Mouse (Mus musculus) intestine, embryonic 14.5 days (tissue): ENCODE results near the gene Rhbdf2. TPM values are rescaled to one million over a fixed set of nuclear protein-coding genes. Genes with fewer than 3 reads are reported as not detected.

Experiments used
- ATAC-seq: fragments of 200-750 bp; cut with Nextera tagmentation; replicated peaks from 2 replicates; pipeline ENCODE4 v1.8.0; 2017; ENCODE audit warnings: low read depth, moderate number of reproducible peaks, moderate TSS enrichment, moderate library complexity; ENCODE audit not compliant: low FRiP score, low TSS enrichment
- DNase-seq: peaks from one replicate; pipeline ENCODE4 v3.0.0-alpha.2; 2018; ENCODE audit warnings: low spot score
- H3K27ac ChIP-seq: fragments of 300-500 bp; sonication (generic); 2 replicates; pipeline ENCODE4 v1.5.1; 2014; ENCODE audit warnings: low read depth, mild to moderate bottlenecking, control low read depth
- H3K27me3 ChIP-seq: fragments of 300-500 bp; sonication (generic); replicated peaks from 2 replicates; pipeline ENCODE4 v1.6.1; 2014; ENCODE audit warnings: low read length, control low read depth; ENCODE audit not compliant: control insufficient read depth, insufficient read depth
- H3K36me3 ChIP-seq: fragments of 300-500 bp; sonication (generic); 2 replicates; pipeline ENCODE4 v1.6.1; 2014; ENCODE audit warnings: low read length, control low read depth; ENCODE audit not compliant: control insufficient read depth, insufficient read depth
- H3K4me1 ChIP-seq: fragments of 300-500 bp; sonication (generic); replicated peaks from 2 replicates; pipeline ENCODE4 v1.6.1; 2014; ENCODE audit warnings: low read length, control low read depth, mixed read lengths; ENCODE audit not compliant: control insufficient read depth, insufficient read depth
- H3K4me2 ChIP-seq: fragments of 300-500 bp; sonication (generic); 2 replicates; pipeline ENCODE4 v1.6.1; 2014; ENCODE audit warnings: low read length
- H3K4me3 ChIP-seq: fragments of 300-500 bp; sonication (generic); 2 replicates; pipeline ENCODE4 v1.5.1; 2014; ENCODE audit warnings: low read depth, low read length, control low read depth, mixed read lengths
- H3K9ac ChIP-seq: fragments of 300-500 bp; sonication (generic); 2 replicates; pipeline ENCODE4 v1.6.1; 2014; ENCODE audit warnings: mild to moderate bottlenecking, low read length
- H3K9me3 ChIP-seq: fragments of 300-500 bp; sonication (generic); 2 replicates; pipeline ENCODE4 v1.6.1; 2016; ENCODE audit warnings: low read length, control low read depth; ENCODE audit not compliant: control insufficient read depth
- WGBS: fragments of 180-500 bp; shearing (Covaris S2); extraction: QIAGEN DNeasy Blood & Tissue Kit; methylation state at CpG from one replicate; pipeline ENCODE4 v1.1.7; 2014; 5-methylcytosine and 5-hydroxymethylcytosine counted together
- polyA plus RNA-seq: library from polyadenylated mRNA; unstranded; fragments of >200 nt; fragmentation: Nextera tagmentation; extraction: Ambion mirVana; gene quantifications from 2 replicates; pipeline ENCODE4 v1.2.1, GENCODE M21; 2014

Gene Rhbdf2
- polyA plus RNA-seq, 1 experiment from 2014 or later, result 5.7 TPM

DNA sequence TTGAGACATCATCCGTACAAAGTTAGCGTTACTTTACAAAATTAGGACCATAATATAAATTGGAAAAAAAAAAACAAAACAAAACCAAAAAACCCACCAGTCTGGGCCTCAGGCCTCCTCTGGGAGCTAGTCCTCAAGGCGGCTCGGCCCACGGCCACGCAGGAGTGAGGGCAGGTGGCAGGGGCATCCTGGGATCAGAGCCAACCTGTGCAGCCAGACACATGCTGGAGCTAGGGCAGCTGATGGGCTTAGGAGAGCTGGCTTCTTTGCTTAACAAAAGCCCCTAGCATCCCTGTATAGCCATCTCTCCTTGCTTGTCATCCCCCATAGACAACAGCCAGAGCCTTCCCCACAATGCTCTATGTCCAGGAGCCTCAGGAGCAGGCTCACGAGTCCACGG, 28.6 kb downstream of the Rhbdf2 start:
- no peak overlapping the region for H3K27ac ChIP-seq
- H3K4me3 ChIP-seq, result no peak overlapping the region
- no peaks in the 10 kb centered on the region for H3K27me3 ChIP-seq
- H3K36me3 ChIP-seq, result peaks cover 10% of the 10 kb centered on the region
- no peak overlapping the region for H3K4me2 ChIP-seq
- H3K4me1 ChIP-seq, result no peaks in the 10 kb centered on the region
- DNase-seq (no peak), ATAC-seq (no peak)
- 94% methylated on average over 8 of the region's 8 CpGs for WGBS
- H3K9ac ChIP-seq, result no peak overlapping the region
- H3K9me3 ChIP-seq, result no peaks in the 10 kb centered on the region

DNA sequence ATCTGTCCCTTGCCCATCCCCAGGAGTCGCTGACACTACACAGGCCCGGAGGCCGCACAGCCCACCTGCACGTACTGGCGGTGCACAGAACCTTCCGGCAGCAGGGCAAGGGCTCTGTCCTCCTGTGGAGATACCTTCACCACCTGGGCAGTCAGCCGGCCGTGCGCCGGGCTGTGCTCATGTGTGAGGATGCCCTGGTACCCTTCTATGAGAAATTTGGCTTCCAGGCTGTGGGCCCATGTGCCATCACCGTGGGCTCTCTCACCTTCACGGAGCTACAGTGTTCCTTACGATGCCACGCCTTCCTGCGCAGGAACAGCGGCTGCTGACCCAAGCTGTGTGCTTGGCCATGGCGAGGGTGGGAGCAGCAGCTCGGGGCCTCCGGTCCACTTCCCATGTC, 30.1 kb downstream of the Rhbdf2 start:
- DNase-seq, result no peak
- Histone ChIP-seq H3K4me3 (no peak overlapping the region), H3K9me3 (no peaks in the 10 kb centered on the region), H3K27me3 (no peaks in the 10 kb centered on the region), H3K4me2 (no peak overlapping the region), H3K27ac (no peak overlapping the region), H3K9ac (no peak overlapping the region), H3K36me3 (peaks cover 10% of the 10 kb centered on the region; the same call in 1 of the 2 replicates), H3K4me1 (no peaks in the 10 kb centered on the region)
- ATAC-seq, result no peak
- WGBS, result 86% methylated on average over 19 of the region's 19 CpGs

DNA sequence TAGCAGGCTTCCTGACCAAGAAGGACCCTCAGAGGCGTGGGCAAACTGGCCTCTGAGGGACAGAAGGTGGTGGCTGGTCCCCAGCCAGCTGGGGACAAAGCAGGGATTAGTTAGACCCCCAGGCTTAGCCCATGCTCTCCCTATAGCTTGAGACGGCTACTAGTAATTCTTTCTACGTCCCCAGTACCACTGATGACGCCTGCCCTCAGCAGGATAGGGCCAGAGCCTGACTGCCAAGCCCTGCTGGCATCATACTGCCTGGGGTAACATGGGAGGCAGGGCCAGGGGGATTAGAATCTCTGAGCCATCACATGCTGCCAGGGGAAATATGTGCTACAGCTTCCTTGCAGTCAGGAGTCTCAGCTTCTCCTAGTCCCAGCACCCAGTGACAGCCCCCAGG, 33.5 kb downstream of the Rhbdf2 start:
- Histone ChIP-seq H3K27me3 (0 out of 2 replicates have a peak, but pooled peaks cover 4% of the 10 kb centered on the region), H3K9me3 (no peaks in the 10 kb centered on the region)
- WGBS, result 77% methylated on average over 4 of the region's 4 CpGs

DNA sequence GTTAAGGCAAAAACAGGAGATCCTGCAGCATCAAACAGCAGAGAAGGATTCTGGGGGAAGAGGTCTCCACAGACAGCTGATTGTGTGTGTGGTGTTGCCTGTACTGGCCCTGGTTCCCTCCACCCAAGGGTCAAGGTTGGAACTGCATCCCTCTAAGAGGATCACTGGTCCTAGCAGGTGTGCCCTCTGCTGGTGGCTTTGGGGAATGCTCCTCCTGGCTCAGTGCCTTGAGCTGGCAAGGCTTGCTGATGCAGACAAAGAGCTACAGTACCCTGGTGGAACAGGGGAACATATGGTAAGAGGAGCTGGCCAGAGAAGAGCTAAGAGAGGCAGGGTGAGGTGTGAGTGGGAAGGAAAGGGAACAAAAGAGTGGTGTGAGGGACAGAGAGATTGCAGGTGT, 34.4 kb downstream of the Rhbdf2 start:
- no peak overlapping the region for H3K4me3 ChIP-seq
- DNase-seq (peak; percentile 98), ATAC-seq (0 out of 2 replicates have a peak, but pooled peaks have one; percentile 28)
- H3K27me3 ChIP-seq, result 0 out of 2 replicates have a peak, but pooled peaks cover 7% of the 10 kb centered on the region
- H3K9me3 ChIP-seq, result no peaks in the 10 kb centered on the region
- no peak overlapping the region for H3K9ac ChIP-seq
- no peak overlapping the region for H3K4me2 ChIP-seq
- H3K36me3 ChIP-seq, result no peaks in the 10 kb centered on the region
- H3K27ac ChIP-seq, result no peak overlapping the region
- H3K4me1 ChIP-seq, result no peaks in the 10 kb centered on the region

More for the DNA sequence above, 33.5 kb downstream of the Rhbdf2 start:
- peaks cover 4% of the 10 kb centered on the region; the same call in 1 of the 2 replicates for H3K36me3 ChIP-seq
- no peak for ATAC-seq
- no peak overlapping the region for H3K4me3 ChIP-seq
- no peak overlapping the region for H3K4me2 ChIP-seq
- H3K27ac ChIP-seq, result no peak overlapping the region
- no peaks in the 10 kb centered on the region for H3K4me1 ChIP-seq
- no peak for DNase-seq
- no peak overlapping the region for H3K9ac ChIP-seq

DNA sequence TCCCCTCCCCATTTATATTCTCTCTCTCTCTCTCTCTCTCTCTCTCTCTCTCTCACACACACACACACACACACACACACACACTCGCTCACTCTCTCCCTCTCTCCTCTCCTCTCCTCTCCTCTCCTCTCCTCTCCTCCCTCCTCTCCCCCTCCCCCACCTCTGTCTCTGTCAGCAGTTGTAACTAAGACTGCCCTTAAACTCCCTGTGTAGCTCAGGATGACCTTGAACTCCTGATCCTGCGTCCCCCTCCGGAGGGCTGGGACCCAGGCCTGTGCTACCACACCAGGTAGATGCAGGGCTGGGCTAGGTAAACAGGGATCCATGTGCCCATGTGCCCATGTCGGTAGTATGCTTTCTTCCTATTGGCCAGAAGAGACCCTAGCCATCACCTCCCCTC, 35.2 kb downstream of the Rhbdf2 start:
- DNase-seq (no peak), ATAC-seq (no peak)
- no peaks in the 10 kb centered on the region for H3K9me3 ChIP-seq
- no peaks in the 10 kb centered on the region for H3K36me3 ChIP-seq
- WGBS, result 90% methylated on average over 4 of the region's 4 CpGs
- 0 out of 2 replicates have a peak, but pooled peaks cover 11% of the 10 kb centered on the region for H3K27me3 ChIP-seq
- H3K9ac ChIP-seq, result no peak overlapping the region
- no peak overlapping the region for H3K27ac ChIP-seq
- no peaks in the 10 kb centered on the region for H3K4me1 ChIP-seq
- no peak overlapping the region for H3K4me3 ChIP-seq
- H3K4me2 ChIP-seq, result no peak overlapping the region

DNA sequence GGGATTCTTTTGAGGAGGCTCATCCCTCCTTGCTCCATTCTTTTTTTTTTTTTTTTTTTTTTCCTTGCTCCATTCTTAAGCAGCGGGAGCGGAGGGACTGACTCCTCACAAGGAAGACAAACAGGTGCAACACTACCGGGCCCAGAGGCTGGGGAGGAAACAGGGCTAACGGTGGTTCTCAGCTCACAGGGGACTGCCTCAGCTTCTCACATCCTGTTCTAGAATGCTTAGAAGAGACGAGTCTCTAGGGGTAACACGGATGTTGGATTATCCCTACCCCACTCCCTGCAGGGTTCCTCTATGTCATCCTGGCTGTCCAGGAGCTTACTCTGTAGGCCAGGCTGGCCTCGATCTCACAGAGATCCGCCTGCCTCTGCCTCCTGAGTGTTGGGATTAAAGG, 37.2 kb downstream of the Rhbdf2 start:
- DNase-seq, result no peak
- Histone ChIP-seq H3K36me3 (no peaks in the 10 kb centered on the region), H3K27me3 (0 out of 2 replicates have a peak, but pooled peaks cover 11% of the 10 kb centered on the region), H3K4me1 (no peaks in the 10 kb centered on the region), H3K9ac (no peak overlapping the region), H3K4me2 (no peak overlapping the region), H3K9me3 (no peaks in the 10 kb centered on the region), H3K27ac (no peak overlapping the region), H3K4me3 (no peak overlapping the region)
- ATAC-seq, result no peak
- WGBS, result 62% methylated on average over 8 of the region's 8 CpGs

DNA sequence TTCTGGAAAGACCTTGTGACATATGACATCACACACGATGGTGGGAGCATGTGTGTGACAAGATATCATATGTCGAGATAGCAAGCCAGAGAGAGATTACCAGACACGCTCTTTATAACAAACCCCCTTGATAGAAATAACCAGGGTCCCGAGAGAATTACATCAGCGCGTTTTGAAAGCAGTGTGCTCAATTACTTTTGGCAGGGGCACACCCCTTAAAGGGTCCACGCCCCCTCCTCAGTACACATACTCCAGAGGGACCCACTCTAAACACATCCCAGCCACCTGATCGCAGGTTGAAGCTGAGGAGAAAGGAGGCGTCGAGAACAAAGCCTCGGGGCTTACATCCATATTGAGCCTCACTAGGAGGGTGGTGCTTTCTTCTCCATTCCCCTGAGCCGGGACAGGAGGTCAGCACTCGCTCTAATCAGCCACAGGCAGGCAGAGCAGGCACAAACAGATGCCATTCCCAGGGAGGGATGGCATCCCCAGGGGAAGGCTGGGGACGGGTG, 37.7 kb downstream of the Rhbdf2 start:
- H3K4me3 ChIP-seq, result no peak overlapping the region
- H3K27ac ChIP-seq, result no peak overlapping the region
- 31% methylated on average over 14 of the region's 14 CpGs for WGBS
- H3K4me2 ChIP-seq, result no peak overlapping the region
- H3K27me3 ChIP-seq, result 0 out of 2 replicates have a peak, but pooled peaks cover 11% of the 10 kb centered on the region
- H3K9ac ChIP-seq, result no peak overlapping the region
- no peaks in the 10 kb centered on the region for H3K36me3 ChIP-seq
- DNase-seq (no peak), ATAC-seq (no peak)
- no peaks in the 10 kb centered on the region for H3K9me3 ChIP-seq
- no peaks in the 10 kb centered on the region for H3K4me1 ChIP-seq

DNA sequence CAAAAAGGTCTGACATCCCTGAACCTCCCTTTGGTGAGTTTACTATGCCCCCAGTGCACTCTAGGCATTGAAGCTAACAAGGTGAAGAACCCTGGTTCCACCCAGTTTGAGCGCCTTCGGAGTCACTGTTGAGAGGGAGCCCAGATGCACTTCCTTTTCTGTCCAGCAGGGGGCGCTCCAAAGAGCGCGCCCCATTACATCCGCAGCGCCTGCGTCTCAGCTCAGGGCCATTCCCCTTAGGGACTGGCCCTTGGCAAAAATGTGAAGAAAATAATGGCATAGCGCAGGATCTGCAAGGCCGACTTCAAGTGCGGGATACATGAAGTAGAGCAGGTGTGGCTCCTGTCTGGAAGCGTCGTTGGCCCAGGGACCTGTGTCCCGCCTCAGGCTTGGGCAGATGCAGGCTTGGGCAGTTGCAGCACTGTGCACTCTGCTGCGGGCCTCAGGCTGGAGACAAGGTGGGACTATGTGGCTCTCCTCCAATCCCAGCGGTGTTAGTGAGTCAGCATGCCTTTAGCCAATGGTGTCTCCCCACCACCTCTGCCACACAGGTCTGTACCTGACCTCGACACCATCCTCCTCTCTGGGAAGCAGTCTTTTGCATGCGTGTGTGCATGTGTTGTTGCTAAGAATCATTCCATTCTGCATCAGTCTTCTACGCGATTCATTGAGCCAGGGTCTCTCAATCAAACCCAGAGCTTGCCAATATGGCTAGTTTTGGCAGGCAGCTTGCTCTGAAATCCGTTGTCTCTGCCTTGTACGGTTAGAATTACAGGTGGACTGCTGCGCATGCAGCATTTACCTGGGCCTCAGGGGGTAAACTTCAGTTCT, 39.8 kb downstream of the Rhbdf2 start:
- H3K27ac ChIP-seq, result no peak overlapping the region
- peak overlapping the region; percentile 20; the same call in 1 of the 2 replicates for H3K4me2 ChIP-seq
- ATAC-seq (peak; percentile 80; the same call in 1 of the 2 replicates), DNase-seq (peak; percentile 89)
- no peaks in the 10 kb centered on the region for H3K9me3 ChIP-seq
- 23% methylated on average over 23 of the region's 23 CpGs for WGBS
- 0 out of 2 replicates have a peak, but pooled peaks cover 11% of the 10 kb centered on the region for H3K27me3 ChIP-seq
- H3K4me1 ChIP-seq, result no peaks in the 10 kb centered on the region
- no peaks in the 10 kb centered on the region for H3K36me3 ChIP-seq
- no peak overlapping the region for H3K4me3 ChIP-seq
- H3K9ac ChIP-seq, result no peak overlapping the region
